Mouse (Mus musculus) midbrain, embryonic 15.5 days (tissue): ENCODE data around the gene Ntm. TPM values are rescaled to one million over a fixed set of nuclear protein-coding genes. Genes with fewer than 3 reads are reported as not detected.

Experiments
- ATAC-seq: fragments of 200-750 bp; cut with Nextera tagmentation; replicated peaks from 2 replicates; pipeline ENCODE4 v1.8.0; 2017; ENCODE audit warnings: moderate TSS enrichment
- H3K27ac ChIP-seq: fragments of 300-500 bp; sonication (generic); 2 replicates; pipeline ENCODE4 v1.5.1; 2015; ENCODE audit warnings: mild to moderate bottlenecking, inconsistent platforms
- H3K27me3 ChIP-seq: fragments of 300-500 bp; sonication (generic); replicated peaks from 2 replicates; pipeline ENCODE4 v1.6.1; 2015; ENCODE audit warnings: inconsistent platforms
- H3K36me3 ChIP-seq: fragments of 300-500 bp; sonication (generic); replicated peaks from 2 replicates; pipeline ENCODE4 v1.6.1; 2015; ENCODE audit warnings: inconsistent platforms
- H3K4me1 ChIP-seq: fragments of 300-500 bp; sonication (generic); 2 replicates; pipeline ENCODE4 v1.6.1; 2015; ENCODE audit warnings: inconsistent platforms
- H3K4me2 ChIP-seq: fragments of 300-500 bp; sonication (generic); 2 replicates; pipeline ENCODE4 v1.6.1; 2015; ENCODE audit warnings: inconsistent platforms, mild to moderate bottlenecking, moderate library complexity
- H3K4me3 ChIP-seq: fragments of 300-500 bp; sonication (generic); 2 replicates; pipeline ENCODE4 v1.5.1; 2015; ENCODE audit warnings: mild to moderate bottlenecking, inconsistent platforms
- H3K9ac ChIP-seq: fragments of 300-500 bp; sonication (generic); 2 replicates; pipeline ENCODE4 v1.6.1; 2015; ENCODE audit warnings: mild to moderate bottlenecking, inconsistent platforms
- H3K9me3 ChIP-seq: fragments of 300-500 bp; sonication (generic); 2 replicates; pipeline ENCODE4 v1.6.1; 2016; ENCODE audit warnings: inconsistent platforms
- WGBS: fragments of 180-500 bp; shearing (Covaris S2); methylation state at CpG from one replicate; pipeline ENCODE4 v1.1.7; 2015; ENCODE audit warnings: mixed read lengths; 5-methylcytosine and 5-hydroxymethylcytosine counted together
- polyA plus RNA-seq: library from polyadenylated mRNA; unstranded; fragments of >200 nt; fragmentation: Nextera tagmentation; extraction: Ambion mirVana; gene quantifications from 2 replicates; pipeline ENCODE4 v1.2.1, GENCODE M21; 2015

Gene Ntm
- polyA plus RNA-seq, 1 experiment from 2014 or later, result 246 TPM

DNA sequence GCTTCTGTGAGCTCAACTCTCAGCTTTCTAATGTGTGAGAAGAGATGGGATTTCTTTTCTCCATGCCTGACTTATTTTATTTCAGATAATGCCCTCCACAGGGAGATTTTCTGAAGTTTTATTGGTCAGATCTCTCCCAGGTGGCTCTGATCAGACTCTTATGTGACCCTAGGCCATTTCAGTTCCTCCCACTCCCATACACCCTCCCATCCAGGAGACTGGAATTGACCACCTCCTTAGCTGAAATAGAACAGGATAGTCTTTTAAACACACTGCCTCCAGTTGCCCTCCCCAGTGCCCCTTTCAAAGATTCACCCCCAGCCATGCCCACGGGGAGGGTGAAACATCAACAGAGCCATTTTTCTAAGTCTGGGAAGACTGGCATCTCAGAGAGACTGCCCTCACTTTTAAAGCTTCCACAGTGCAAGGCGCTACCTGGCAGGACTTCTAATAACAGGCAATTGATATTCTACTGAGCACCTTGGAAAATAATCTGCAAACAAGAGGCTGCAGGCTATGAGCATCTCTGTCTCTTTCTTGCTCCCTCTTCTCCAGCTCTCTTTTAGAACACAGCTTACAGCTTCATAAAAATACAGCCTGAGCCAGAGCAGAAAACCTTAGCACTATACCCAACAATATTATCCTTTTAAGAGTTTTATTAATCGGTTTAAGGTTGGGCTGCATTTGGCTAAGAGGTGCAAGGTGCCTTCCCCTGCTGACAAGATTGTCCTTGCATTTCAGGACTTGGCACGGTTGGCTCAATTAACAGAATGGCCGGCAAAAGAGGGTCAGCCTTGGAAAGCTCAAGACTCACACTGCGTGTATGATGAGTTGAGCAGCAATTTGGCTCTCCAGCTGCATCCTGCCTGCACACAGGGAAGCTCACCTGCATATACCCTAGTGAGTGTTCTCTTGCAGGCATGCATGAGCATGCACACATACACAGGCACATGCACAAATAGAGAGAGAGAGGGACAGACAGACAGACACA, 196.7 kb downstream of the Ntm start:
- ATAC-seq, result peak; percentile 45
- no peak overlapping the region for H3K9ac ChIP-seq
- H3K27me3 ChIP-seq, result no peaks in the 10 kb centered on the region
- no peaks in the 10 kb centered on the region for H3K36me3 ChIP-seq
- H3K4me1 ChIP-seq, result peaks cover 38% of the 10 kb centered on the region
- H3K27ac ChIP-seq, result peak overlapping the region; percentile 74
- no peaks in the 10 kb centered on the region for H3K9me3 ChIP-seq
- 54% methylated on average over 6 of the region's 6 CpGs for WGBS
- H3K4me3 ChIP-seq, result no peak overlapping the region
- H3K4me2 ChIP-seq, result no peak overlapping the region

DNA sequence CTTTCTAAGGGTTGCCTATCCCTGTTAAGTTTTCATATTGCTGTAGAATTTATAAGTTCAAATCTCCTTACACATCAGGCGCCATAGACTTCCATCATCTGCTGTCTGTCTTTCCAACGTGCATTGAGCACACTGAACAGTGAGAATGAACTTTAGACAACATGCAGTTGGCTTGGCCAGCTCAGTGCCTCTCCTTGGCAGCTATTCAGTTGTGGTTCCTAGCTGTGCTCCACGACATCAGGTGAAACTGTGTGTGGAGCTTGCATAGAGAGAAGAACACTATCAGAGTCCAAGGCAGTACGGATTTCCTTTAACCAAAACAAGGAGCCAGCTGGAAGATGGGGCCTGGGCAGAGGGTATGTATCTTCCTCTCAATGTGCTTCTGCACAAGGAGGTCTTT, 199.6 kb downstream of the Ntm start:
- Histone ChIP-seq H3K4me3 (no peak overlapping the region), H3K36me3 (no peaks in the 10 kb centered on the region), H3K9me3 (no peaks in the 10 kb centered on the region), H3K9ac (no peak overlapping the region), H3K4me2 (no peak overlapping the region), H3K4me1 (peaks cover 35% of the 10 kb centered on the region), H3K27ac (no peak overlapping the region), H3K27me3 (no peaks in the 10 kb centered on the region)
- 87% methylated on average over 4 of the region's 4 CpGs for whole genome bisulfite sequencing
- ATAC-seq, result no peak

DNA sequence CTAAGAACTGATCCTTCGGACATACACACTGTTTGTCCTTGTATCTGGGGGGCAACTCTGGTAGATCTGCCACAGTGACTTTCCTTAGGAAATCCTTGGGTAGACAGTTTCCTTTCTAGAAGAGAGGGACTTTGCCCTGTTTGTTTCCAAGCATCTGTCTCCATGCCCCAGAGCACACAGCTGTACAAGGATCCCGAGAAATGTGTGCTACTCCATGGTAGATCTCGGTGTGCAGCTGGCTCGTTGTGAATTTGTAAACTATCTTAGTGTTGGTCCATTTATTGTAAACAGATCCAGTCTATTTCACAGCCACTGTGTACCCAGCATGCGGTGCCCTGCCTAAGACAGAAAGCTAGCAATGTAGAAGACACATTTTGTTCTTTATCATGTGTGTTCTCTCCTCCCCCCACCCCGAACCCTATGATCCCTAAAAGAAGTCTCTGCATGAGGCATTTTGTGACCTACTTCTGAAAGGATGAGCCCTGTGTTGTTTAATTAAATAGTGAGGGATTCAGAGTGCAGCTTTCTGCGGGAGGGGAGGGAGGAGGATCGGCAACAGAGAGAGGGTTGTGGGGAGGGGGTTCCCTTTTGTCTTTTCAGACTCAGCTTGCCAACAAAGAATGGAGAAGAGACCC, 200.9 kb downstream of the Ntm start:
- H3K27ac ChIP-seq, result peak overlapping the region; percentile 13; the same call in 1 of the 2 replicates
- ATAC-seq, result 0 out of 2 replicates have a peak, but pooled peaks have one; percentile 19

DNA sequence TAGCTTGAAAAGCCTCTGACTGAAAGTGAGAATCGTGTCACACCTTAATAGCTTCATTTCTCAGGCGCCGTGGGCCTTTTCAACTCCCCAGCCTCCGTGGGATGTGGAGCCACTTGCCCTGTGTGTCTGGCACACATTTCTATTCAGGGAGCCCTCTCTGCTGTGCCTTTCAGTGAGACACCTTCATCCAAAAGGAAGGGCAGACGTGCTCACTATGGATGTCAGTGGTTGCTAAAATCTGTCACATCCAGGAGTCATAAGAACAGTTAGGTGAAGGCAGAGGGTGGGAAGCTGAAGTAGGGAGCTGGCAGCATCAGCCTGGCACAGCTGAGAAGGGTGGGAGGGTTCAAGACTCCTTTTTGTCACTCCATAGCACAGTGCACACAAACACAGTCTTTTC, 201.4 kb downstream of the Ntm start:
- Histone ChIP-seq H3K27ac (no peak overlapping the region), H3K27me3 (no peaks in the 10 kb centered on the region), H3K9me3 (no peaks in the 10 kb centered on the region), H3K9ac (no peak overlapping the region), H3K36me3 (no peaks in the 10 kb centered on the region), H3K4me3 (no peak overlapping the region), H3K4me1 (peaks cover 23% of the 10 kb centered on the region), H3K4me2 (no peak overlapping the region)
- no peak for ATAC-seq
- WGBS, result 65% methylated on average over 5 of the region's 5 CpGs

More for the DNA sequence above, 200.9 kb downstream of the Ntm start:
- no peaks in the 10 kb centered on the region for H3K36me3 ChIP-seq
- WGBS, result 21% methylated on average over 8 of the region's 8 CpGs
- H3K4me2 ChIP-seq, result no peak overlapping the region
- H3K4me1 ChIP-seq, result peaks cover 29% of the 10 kb centered on the region
- no peaks in the 10 kb centered on the region for H3K9me3 ChIP-seq
- H3K27me3 ChIP-seq, result no peaks in the 10 kb centered on the region
- no peak overlapping the region for H3K4me3 ChIP-seq
- no peak overlapping the region for H3K9ac ChIP-seq

DNA sequence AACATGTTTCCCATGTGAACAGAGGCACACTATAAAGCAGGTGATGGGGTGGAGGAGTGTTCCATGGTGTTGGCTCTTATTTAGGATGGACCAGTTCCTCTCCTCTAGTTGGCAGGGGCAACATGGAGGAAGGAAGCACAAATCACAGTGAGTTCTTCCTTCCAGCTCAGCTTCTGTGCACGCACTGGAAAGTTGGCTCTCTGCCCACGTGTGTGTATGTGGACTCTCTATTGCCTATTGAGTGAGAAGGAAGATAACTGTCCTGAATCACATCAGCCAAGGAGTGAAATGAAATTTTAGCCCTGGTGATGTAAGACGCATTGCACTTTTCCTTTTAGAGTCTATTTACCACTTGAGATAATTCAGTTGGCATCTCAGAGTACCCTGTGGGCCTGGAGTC, 203.0 kb downstream of the Ntm start:
- no peak for ATAC-seq
- peaks cover 15% of the 10 kb centered on the region for H3K4me1 ChIP-seq
- WGBS, result 81% methylated on average over 3 of the region's 3 CpGs
- H3K4me3 ChIP-seq, result no peak overlapping the region
- no peak overlapping the region for H3K9ac ChIP-seq
- no peaks in the 10 kb centered on the region for H3K9me3 ChIP-seq
- no peak overlapping the region for H3K27ac ChIP-seq
- H3K36me3 ChIP-seq, result no peaks in the 10 kb centered on the region
- H3K27me3 ChIP-seq, result no peaks in the 10 kb centered on the region
- H3K4me2 ChIP-seq, result no peak overlapping the region

DNA sequence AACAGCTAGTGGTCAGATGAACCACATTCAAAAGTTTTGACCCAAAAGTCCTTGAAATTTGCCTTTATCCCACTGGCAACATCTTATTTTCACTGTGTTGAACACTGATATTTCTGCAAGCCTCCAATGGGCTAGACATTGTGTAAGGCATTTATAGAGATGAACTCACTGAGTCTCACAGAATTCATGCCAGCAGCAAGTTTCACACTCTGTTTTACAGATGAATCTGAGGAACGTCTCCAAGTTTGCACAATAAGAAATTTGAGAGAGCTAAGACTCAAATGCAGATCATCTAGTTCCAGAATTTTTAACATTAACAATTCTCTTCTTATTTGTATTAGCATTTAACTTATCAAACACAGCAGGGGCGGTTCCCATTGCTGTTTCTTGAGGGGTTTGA, 203.9 kb downstream of the Ntm start:
- no peak overlapping the region for H3K4me2 ChIP-seq
- no peak overlapping the region for H3K27ac ChIP-seq
- no peak overlapping the region for H3K9ac ChIP-seq
- no peaks in the 10 kb centered on the region for H3K9me3 ChIP-seq
- no peak for ATAC-seq
- WGBS, result 87% methylated on average over 2 of the region's 2 CpGs
- H3K4me3 ChIP-seq, result no peak overlapping the region
- H3K27me3 ChIP-seq, result no peaks in the 10 kb centered on the region
- peaks cover 15% of the 10 kb centered on the region for H3K4me1 ChIP-seq
- no peaks in the 10 kb centered on the region for H3K36me3 ChIP-seq

DNA sequence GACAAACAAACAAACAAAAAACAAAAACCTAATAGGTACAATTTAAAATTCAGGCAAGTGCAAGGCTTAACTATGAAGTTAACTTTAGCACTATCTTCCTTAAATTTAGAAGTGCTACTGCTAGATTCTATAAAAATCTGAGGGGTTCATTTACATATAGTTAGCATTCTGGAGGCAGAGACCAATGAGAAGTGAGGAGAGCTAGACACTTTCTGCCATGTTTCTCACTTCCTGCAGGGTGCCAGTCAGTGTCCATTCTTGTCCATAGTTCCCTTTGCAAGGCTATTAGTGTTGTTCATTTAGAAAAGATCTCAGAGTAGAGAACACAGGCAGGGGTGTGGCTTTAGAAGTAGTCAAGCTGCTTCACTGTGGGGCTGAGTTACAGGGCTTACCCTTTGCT, 208.6 kb downstream of the Ntm start:
- Histone ChIP-seq H3K4me2 (no peak overlapping the region), H3K27me3 (no peaks in the 10 kb centered on the region), H3K4me3 (no peak overlapping the region), H3K27ac (no peak overlapping the region), H3K9ac (no peak overlapping the region), H3K4me1 (peaks cover 20% of the 10 kb centered on the region), H3K9me3 (no peaks in the 10 kb centered on the region), H3K36me3 (no peaks in the 10 kb centered on the region)
- ATAC-seq, result no peak

DNA sequence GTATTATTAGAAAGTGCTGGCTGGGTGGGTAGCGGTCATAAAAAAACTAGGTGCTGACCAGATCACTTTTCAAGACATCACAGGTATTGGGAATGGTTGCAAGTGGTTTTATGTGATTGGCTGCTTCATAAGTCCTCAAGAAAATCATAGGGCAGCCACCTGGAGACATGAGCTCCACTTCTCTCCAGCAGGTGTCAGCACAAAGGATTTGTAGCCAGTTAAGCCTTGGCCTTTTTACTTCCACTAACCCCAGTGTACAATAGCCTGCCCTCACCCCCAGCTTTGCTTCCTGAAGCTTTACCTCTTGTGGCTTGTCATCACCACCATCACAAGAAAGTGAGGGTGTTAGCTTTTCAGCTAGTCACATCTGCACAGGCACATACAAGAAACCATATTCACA, 211.5 kb downstream of the Ntm start:
- Histone ChIP-seq H3K36me3 (no peaks in the 10 kb centered on the region), H3K27me3 (no peaks in the 10 kb centered on the region), H3K9me3 (no peaks in the 10 kb centered on the region), H3K27ac (no peak overlapping the region), H3K4me2 (no peak overlapping the region), H3K4me1 (peaks cover 20% of the 10 kb centered on the region), H3K4me3 (no peak overlapping the region), H3K9ac (no peak overlapping the region)
- no peak for ATAC-seq
- 52% methylated on average over 1 of the region's 1 CpGs for WGBS

DNA sequence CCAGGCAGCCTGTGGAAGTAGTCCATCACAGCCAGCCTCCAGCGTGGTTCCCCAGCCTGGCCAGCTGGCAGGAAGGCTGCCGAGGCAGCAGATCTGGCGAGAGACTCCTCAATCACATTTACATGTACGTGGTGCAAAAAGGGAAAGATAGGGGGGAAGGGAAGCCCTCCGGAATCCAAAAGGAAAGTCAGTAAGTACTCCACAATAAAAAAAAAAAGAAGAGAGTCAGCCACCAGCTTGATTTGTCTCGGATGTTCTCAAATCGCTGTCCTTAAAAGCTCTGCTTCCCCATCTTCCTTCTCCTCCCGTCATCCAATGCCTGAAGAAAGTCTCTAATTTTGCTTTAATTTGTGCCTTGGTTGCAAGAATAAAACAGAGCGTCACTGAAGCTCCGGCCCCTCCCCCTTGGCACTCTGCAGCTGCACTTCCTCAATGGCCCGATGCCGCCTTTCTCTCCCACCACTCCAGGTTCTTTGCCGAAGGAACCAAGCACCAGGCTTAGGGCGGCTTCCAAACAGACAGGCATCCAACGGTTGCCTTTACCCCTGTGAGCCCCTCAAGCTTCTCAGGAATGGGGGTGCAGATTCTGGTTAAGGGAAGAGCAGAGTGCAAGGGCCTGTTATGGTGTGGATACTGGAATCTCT, 212.4 kb downstream of the Ntm start:
- Histone ChIP-seq H3K36me3 (no peaks in the 10 kb centered on the region), H3K4me2 (peak overlapping the region; percentile 39), H3K27ac (no peak overlapping the region), H3K4me3 (peak overlapping the region; percentile 2; the same call in 1 of the 2 replicates), H3K4me1 (peaks cover 20% of the 10 kb centered on the region), H3K9ac (peak overlapping the region; percentile 6; the same call in 1 of the 2 replicates), H3K27me3 (no peaks in the 10 kb centered on the region), H3K9me3 (no peaks in the 10 kb centered on the region)
- no peak for ATAC-seq
- 17% methylated on average over 15 of the region's 15 CpGs for WGBS

DNA sequence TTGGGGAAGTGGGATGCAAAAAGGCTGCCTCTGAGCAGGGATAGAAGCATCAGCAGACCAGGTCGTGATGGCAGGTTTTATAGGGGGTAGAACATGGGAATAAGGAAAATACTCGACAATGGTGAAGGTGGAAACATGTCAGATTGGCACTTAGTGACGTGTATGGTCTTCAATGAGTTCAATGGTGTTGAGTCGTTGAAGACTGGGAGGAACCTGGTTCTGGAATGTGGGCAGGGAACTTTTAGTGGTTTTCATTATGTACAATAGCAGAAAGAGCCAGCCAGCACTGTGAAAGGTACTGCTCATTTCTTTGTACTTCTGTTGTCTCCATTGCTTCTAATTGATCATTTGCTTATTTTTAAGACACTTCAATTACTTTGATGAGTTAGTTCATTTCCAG, 214.9 kb downstream of the Ntm start:
- H3K4me2 ChIP-seq, result no peak overlapping the region
- no peak overlapping the region for H3K9ac ChIP-seq
- ATAC-seq, result no peak
- peaks cover 20% of the 10 kb centered on the region for H3K4me1 ChIP-seq
- 89% methylated on average over 4 of the region's 4 CpGs for WGBS
- H3K36me3 ChIP-seq, result no peaks in the 10 kb centered on the region
- no peaks in the 10 kb centered on the region for H3K9me3 ChIP-seq
- no peak overlapping the region for H3K4me3 ChIP-seq
- H3K27me3 ChIP-seq, result no peaks in the 10 kb centered on the region
- no peak overlapping the region for H3K27ac ChIP-seq

DNA sequence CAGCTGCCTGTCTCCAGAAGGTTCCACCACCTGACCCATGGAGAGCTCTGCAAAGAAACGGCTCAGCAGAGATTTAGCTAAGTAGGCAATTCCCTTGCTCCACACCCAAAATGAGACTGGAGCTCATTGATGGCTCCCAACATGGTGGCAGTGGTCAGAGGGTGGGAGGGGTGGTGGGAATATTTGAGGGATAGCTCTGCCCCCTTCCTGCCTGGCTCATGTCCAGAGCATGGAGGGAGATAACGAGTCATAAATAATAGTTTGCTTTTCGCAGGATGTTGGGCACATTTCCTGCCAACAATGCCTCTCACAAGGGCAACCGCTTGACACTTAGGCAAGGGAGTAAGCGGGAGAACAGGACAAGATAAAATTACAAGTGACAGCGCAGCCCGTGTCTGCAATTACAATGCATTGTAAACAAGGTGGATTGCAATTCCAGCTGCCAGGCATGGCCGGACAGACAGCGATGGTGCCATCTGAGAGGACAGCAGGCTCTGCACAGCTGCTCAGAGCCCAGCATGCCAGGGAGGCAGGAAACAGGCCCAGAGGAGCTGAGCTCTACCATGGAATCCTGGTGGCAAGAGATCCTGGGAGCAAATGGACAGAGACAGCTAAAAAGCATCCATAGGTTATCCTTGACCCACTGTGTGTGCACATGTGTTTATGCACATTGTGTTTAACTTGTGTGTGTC, 224.0 kb downstream of the Ntm start:
- Histone ChIP-seq H3K4me3 (no peak overlapping the region), H3K4me1 (0 out of 2 replicates have a peak, but pooled peaks cover 3% of the 10 kb centered on the region), H3K9me3 (no peaks in the 10 kb centered on the region), H3K27ac (no peak overlapping the region), H3K36me3 (no peaks in the 10 kb centered on the region), H3K4me2 (no peak overlapping the region), H3K27me3 (no peaks in the 10 kb centered on the region), H3K9ac (no peak overlapping the region)
- 68% methylated on average over 9 of the region's 9 CpGs for WGBS
- ATAC-seq, result no peak

DNA sequence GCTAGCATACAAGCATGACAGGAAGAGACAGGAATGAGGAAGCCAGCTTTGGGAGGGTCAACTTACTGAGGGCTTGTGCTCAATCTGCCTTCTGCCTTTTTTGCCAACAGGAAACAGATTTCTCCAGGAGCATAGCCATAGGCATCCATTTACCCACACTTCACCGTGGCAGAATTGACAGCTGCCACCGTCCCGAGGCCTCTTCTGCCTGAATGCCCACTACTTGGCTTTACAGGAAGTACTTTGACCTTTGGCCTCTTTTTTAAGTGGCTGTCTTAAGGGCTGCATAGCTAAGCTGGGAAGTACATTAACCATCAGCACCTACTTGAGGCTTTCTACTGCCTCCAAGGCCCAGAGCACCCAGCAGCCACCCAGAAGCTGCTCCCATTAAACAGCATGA, 226.9 kb downstream of the Ntm start:
- Histone ChIP-seq H3K4me3 (no peak overlapping the region), H3K27ac (no peak overlapping the region), H3K27me3 (no peaks in the 10 kb centered on the region), H3K9ac (no peak overlapping the region), H3K4me2 (no peak overlapping the region), H3K36me3 (no peaks in the 10 kb centered on the region), H3K4me1 (0 out of 2 replicates have a peak, but pooled peaks cover 8% of the 10 kb centered on the region), H3K9me3 (no peaks in the 10 kb centered on the region)
- ATAC-seq, result no peak
- 35% methylated on average over 3 of the region's 3 CpGs for WGBS
